Mouse (Mus musculus): ENCODE measurements around the gene Klf12.

The Klf12 gene

GRCm38 (mm10) chr14:100140370-100140769 lies 144.1 kb downstream of the Klf12 start:
- DNase-seq (ENCODE audit: low read depth, low spot score) = no peak

- DNase-seq (ENCODE audit: low read depth, low spot score) = no peak
These were observed 150.2 kb downstream of the Klf12 start for GRCm38 (mm10) chr14:100134304-100134703.

DNA sequence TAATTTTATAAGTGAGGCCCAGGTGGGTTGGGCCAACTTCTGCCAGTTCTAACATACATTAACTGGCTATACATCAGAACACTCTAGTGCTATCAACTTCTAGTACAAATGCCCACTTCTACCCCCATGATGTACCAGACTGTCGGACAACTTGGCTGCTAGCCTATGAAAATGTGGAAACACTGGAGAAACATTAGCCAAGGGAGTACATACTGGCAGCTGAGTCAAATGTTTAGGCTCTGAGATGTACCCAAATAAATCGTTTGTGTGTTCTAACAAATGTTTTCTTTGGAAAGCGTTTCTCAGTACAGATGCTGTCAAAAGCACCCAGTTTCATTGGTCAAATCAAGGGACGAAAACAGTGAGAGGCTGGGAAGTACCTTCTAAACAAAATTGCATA lies 152.0 kb downstream of the Klf12 start:
- DNase-seq (ENCODE audit: low read depth, low spot score) = no peak

DNA sequence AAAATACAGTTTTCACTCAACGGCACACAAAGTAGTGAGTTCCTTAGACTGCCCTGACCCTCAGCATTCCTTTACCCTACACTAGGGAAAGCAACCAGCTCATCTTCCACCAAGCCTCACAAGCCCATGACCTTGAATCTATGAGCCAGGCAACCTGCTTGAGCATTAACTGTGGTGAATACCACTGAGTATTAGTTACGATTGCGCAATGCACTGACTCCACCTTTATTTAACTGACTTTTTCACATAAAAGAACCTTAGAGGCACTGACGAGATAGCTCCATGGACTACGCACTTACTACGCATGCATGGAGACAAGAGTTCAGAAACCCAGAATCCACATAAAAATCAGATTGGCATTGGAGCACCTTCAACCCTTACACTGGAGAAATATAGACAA lies 158.4 kb downstream of the Klf12 start:
- DNase-seq (ENCODE audit: low read depth, low spot score) = no peak

DNA sequence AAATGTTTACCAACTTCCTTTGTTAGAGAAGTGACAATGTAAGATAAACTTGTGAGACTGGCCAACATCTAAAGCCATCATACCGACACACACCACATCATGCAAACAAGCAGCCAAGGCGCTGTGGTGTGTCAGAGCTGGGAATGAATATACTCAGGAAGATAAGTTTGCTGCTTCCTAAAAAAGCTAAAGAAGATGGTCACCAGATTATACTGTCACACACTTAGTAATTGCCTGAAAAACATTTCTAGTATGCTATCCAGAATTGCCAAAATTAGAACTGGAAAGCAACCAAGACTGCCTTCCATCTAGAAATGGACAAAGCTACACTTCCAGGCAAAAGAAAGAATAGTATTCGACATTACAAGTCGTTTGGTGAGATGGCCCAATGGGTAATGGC lies 163.4 kb downstream of the Klf12 start:
- DNase-seq (ENCODE audit: low read depth, low spot score) = no peak

DNA sequence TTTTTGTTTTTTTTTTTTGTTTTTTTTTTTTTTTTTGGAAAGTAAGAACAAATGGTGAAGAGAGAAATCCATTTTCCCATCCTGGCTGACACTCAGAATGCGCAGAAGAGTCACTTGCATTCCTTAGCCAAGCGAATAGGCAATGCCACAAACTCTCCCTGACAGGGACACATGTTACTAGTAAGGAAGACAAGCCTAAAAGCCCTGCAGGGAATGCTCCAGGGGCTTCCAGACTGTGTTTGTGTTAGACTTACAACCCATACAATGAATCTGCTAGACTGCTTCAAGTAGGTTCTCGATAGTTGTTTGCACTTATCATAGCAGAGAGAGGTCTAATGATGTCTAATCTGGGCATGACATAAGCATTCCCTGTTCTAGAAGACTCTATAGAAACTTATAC lies 164.6 kb downstream of the Klf12 start:
- no peak for DNase-seq (ENCODE audit: low read depth, low spot score)

GRCm38 (mm10) chr14:100113419-100113818 lies 171.1 kb downstream of the Klf12 start:
- DNase-seq (ENCODE audit: low read depth, low spot score) = no peak

DNA sequence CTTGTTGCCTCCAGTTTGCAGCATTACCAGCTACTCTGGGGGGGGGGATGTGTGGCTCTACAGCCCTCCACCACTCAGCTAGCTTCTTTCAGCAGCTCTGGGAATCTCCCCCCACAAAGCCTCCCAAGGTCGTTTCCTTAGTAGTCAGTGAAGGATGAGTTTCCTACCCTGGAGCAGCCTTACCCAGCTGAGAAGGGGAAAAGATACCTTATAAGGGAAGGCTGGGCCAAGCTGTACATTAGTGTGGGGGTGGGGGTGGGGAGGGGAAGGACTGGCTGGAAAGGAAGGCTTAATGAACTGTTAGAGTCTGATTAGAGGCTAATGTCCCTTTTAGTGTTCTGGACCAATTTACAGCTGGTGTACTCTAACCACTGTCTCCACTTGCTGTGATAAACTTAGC lies 172.7 kb downstream of the Klf12 start:
- no peak for DNase-seq (ENCODE audit: low read depth, low spot score)

DNA sequence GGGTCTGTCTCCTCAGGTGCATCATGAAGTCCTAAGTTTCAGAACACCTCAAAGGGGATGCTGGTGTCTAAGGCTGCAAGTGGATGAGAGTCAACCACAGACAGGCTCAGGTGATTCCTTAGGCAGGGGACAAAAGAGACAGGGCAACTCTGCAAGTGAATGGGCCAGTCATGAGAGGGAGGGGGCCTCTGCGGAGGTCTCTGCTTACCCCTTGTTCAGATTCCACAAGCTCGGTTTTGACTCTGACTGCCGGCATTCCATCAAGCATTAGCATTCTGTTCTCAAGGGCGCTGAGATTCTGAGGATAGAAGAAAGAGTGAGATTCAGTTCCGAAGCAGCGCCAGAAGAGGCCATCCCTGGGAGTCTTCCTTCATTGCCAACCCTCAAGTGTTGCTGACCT lies 174.9 kb downstream of the Klf12 start:
- no peak for DNase-seq (ENCODE audit: low read depth, low spot score)

GRCm38 (mm10) chr14:100105570-100105969 lies 178.9 kb downstream of the Klf12 start:
- DNase-seq (ENCODE audit: low read depth, low spot score) = no peak

GRCm38 (mm10) chr14:100104818-100105217 lies 179.7 kb downstream of the Klf12 start:
- no peak for DNase-seq (ENCODE audit: low read depth, low spot score)

- no peak for DNase-seq (ENCODE audit: low read depth, low spot score)
These were observed 180.7 kb downstream of the Klf12 start for GRCm38 (mm10) chr14:100103818-100104217.

DNA sequence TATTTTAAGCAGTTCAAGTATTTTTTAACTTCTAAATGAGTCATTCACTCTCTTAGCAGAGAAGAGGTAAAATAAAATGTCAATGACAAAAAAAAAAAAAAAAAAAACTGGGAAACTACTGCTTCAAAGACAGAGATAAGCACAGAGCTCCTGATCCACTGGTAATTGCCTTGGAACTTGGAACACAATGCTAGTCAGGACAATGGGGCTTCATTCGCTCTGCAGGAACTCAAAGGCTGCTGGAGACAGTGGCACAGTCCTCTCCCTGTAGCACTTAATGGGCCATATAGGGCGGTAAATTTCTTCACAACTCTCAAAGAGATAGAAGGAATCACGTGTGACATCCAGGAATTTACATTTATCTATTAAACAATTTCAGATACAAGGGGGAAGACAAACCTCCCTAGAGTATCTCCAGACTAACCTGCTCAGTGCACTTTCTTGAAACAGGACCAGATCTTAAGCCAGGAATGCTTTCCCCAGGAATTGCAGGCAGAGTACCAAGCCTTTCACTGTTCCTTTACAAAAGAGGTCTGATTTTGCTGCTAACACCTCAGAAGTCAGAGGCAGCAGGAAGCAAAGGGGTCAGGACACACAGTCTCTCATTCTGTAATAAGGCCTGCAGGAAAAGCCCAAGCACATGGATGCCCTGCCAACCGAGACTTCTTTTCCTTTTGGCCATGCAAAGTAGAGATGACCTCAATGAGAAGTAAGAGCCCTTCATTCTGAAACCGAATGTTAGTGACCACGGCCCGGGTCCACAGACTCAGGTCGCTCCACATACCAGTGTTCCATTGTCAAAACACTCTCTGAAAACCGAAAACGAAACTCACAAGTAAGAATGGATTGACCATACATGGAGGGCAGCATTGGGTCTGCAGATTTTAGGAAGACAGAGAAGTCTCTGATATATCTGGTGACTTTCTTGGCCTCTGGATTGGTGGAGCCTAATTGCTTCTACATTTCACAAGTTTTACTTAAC lies 187.0 kb downstream of the Klf12 start:
- DNase-seq (ENCODE audit: low read depth, low spot score) = no peak

GRCm38 (mm10) chr14:100095730-100096129 lies 188.7 kb downstream of the Klf12 start:
- DNase-seq (ENCODE audit: low read depth, low spot score) = no peak

DNA sequence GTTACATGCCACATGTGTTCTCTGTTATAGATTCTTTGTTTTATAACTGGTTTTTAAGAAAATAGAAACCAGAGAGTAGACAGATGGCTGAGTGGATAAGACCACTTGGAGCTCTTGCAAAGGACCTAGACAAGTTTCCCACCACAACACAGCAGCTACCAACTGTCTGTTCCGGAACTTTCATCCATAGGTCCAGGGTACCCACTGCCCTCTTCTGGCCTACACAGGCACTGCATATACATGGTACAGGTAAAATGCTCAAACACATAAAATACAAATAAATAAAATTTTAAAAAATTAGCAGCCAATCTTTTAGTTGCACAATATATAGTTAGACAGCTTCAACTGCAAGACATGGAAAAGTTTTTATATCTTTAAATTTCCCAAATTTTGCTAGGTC lies 194.0 kb downstream of the Klf12 start:
- no peak for DNase-seq (ENCODE audit: low read depth, low spot score)

DNA sequence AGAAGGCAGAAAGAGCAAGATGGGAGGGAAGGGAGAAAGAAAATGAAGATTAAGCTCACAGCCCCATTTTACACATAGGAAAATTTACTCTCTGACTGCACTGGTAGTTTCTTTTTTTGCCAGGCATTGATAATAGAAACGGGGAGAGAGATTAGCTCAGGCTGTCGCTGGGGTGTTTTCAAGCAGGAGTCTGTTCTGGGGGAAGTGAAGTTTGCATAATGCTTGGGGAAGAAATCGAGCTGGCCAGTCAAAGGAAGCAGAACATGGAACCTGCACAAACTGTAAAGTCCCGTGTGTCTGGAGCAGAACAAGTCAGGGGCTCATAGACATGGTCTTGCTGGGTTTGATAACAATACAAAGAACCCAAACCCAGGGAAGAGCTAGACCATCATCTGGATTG lies 204.9 kb downstream of the Klf12 start:
- DNase-seq (ENCODE audit: low read depth, low spot score) = no peak

GRCm38 (mm10) chr14:100072431-100073195 lies 211.9 kb downstream of the Klf12 start:
- DNase-seq (ENCODE audit: low read depth, low spot score) = no peak

DNA sequence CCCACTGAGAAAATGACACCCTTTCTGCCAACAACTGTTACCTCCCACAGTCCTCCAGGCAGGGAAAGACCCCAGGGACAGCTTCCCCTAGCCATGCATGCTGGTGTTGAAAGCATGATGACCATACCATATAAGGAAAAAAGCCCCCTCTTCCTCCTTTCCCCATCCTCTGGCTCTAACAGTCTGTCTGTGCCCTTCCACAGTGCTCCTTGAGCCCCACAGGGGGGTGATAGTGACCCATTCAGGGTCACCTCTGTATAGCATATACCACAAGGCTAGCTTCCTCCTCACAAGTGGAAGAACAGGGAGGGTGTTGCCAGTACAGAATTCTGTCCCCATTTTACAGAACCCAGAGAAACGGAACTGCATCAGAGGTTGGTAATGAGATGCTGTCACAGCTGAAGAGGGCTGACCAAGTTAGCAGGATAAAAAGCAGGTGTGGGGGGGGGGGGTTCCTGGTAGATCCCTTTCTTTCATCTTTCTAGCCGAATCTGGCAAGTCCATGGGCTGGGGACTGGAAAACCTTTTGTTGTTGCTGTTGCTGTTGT lies 214.9 kb downstream of the Klf12 start:
- no peak for DNase-seq (ENCODE audit: low read depth, low spot score)

DNA sequence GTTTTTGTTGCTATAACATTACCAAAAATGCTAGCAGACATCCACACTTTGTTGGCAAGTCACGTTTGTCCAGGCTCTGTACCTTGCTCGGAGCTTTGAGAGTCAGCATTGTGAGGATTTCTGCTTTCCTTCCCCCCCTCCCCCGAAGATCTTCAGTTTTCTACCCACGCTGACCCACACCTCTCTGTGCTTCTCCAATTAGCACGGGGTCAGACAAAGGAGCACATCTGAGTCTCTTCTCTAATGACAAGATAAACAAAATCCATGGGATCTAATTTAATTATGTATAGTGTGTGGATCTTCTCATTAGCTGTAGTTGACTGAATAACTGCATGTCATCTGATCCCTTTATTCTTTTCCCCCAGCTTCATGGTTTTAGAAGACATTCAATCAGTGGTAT lies 215.8 kb downstream of the Klf12 start:
- no peak for DNase-seq (ENCODE audit: low read depth, low spot score)

- DNase-seq (ENCODE audit: low read depth, low spot score) = no peak
These were observed 222.0 kb downstream of the Klf12 start for GRCm38 (mm10) chr14:100062516-100062915.

DNA sequence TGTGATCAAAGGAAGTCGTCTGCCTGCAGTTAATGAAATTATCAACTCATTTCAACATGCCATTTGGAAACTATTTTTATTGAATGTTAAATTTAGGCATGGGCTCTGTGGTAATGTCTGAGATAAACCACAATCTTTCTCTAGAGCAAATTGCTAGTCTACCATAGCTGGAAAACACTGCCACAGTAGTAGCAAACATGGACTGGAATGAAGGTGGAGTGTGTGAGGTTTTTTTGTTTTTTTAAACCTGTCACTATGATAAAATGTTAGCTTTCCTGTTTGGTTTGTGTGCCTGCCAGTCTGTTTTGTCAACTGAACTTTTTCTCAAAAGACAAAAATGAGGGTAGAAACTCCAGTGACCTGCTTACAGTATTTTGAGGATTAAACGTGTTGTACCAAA lies 230.3 kb downstream of the Klf12 start:
- DNase-seq (ENCODE audit: low read depth, low spot score) = no peak

- no peak for DNase-seq (ENCODE audit: low read depth, low spot score)
These were observed 231.0 kb downstream of the Klf12 start for GRCm38 (mm10) chr14:100053456-100053855.
